Mouse (Mus musculus) kidney, adult 10 weeks (tissue): Measurements from ENCODE around the gene Vmn2r118. TPM values are rescaled to one million over a fixed set of nuclear protein-coding genes. Genes with fewer than 3 reads are reported as not detected.

ENCODE experiments used
- polyA plus RNA-seq: library from polyadenylated mRNA; stranded (reverse); fragments of 350-450 nt; fragmentation: Illumina TruSeq; extraction: RNeasy Lipid Tissue Mini Kit (QIAGEN cat#74804); gene quantifications from one replicate; pipeline ENCODE4 v1.2.3, GENCODE M21; 2014; ENCODE audit warnings: low read depth, low replicate concordance

Vmn2r118 gene
- polyA plus RNA-seq, result not detected

GRCm38 (mm10) chr17:55625092-55625491 lies at the start of gene Vmn2r118:
Gene Vmn2r118 (minus strand): TSS chr17:55625192.

Other genes starting within 250 kb of the Vmn2r118 start
- not detected for gene St6gal2, start 179.8 kb downstream of the Vmn2r118 start, polyA plus RNA-seq
- 10.4 TPM for gene Pot1b, start 87.4 kb upstream of the Vmn2r118 start, polyA plus RNA-seq
- gene Adgre4, start 124.8 kb upstream of the Vmn2r118 start, polyA plus RNA-seq, result 0.12 TPM